Mouse (Mus musculus) MEL (cell line): Measurements from ENCODE around the gene Chd9. TPM values are rescaled to one million over a fixed set of nuclear protein-coding genes. Genes with fewer than 3 reads are reported as not detected.
A peak's percentile ranks its signal among the peaks of the same experiment; 100 is the strongest.

Source experiments
- DNase-seq: peaks from one replicate; pipeline ENCODE4 v3.0.0; 2011; ENCODE audit warnings: low read depth, low spot score
- H3K27ac ChIP-seq: 2 replicates; pipeline ENCODE4 v1.5.1; 2012; ENCODE audit warnings: low read depth, mild to moderate bottlenecking, control low read depth, low read length, moderate library complexity; ENCODE audit not compliant: control insufficient read depth
- H3K27me3 ChIP-seq, 2 experiments: fragments of 150-350 bp in 1 of 2; sonication (generic) in 1 of 2; 2 replicates each; pipeline ENCODE4 v1.6.1; 2012; ENCODE audit warnings: low read length in 2 of 2, mild to moderate bottlenecking in 2 of 2, improper control_type of control experiment in 1 of 2, moderate library complexity in 1 of 2; ENCODE audit not compliant: insufficient read depth in 2 of 2, control insufficient read depth in 1 of 2
- H3K36me3 ChIP-seq, 2 experiments: 2 replicates each; pipeline ENCODE4 v1.6.1; 2012 to 2014; ENCODE audit warnings: low read length in 2 of 2, improper control_type of control experiment in 1 of 2, inconsistent platforms in 1 of 2, mild to moderate bottlenecking in 1 of 2; ENCODE audit not compliant: insufficient read depth in 2 of 2, control insufficient read depth in 1 of 2
- H3K4me1 ChIP-seq, 2 experiments: fragments of 150-350 bp in 1 of 2; sonication (generic) in 1 of 2; 2 replicates each; pipeline ENCODE4 v1.6.1; 2012; ENCODE audit warnings: low read length in 2 of 2, improper control_type of control experiment in 1 of 2, mild to moderate bottlenecking in 1 of 2; ENCODE audit not compliant: insufficient read depth in 2 of 2, control insufficient read depth in 1 of 2
- H3K4me3 ChIP-seq, 2 experiments: fragments of 150-350 bp in 1 of 2; sonication (generic) in 1 of 2; 2 replicates each; pipeline ENCODE4 v1.5.1; 2012; ENCODE audit warnings: low read depth in 2 of 2, low read length in 2 of 2, mild to moderate bottlenecking in 2 of 2, moderate library complexity in 2 of 2, control low read depth in 1 of 2, improper control_type of control experiment in 1 of 2; ENCODE audit not compliant: control insufficient read depth in 1 of 2, insufficient read depth in 1 of 2
- H3K79me2 ChIP-seq: 2 replicates; pipeline ENCODE4 v1.6.1; 2012; ENCODE audit warnings: mild to moderate bottlenecking, low read length, moderate library complexity; ENCODE audit not compliant: control insufficient read depth, poor library complexity, insufficient read depth
- H3K9ac ChIP-seq: 2 replicates; pipeline ENCODE4 v1.6.1; 2012; ENCODE audit warnings: low read depth, mild to moderate bottlenecking, control low read depth, low read length, moderate library complexity; ENCODE audit not compliant: control insufficient read depth, poor library complexity, severe bottlenecking
- H3K9me3 ChIP-seq: fragments of 150-350 bp; sonication (generic); replicated peaks from 2 replicates; pipeline ENCODE4 v1.6.1; 2012; ENCODE audit warnings: mild to moderate bottlenecking, low read length, improper control_type of control experiment, moderate library complexity; ENCODE audit not compliant: insufficient read depth
- BHLHE40 ChIP-seq: IDR thresholded peaks from 2 replicates; pipeline ENCODE4 v1.6.1; 2012; ENCODE audit warnings: low read depth, mild to moderate bottlenecking, inconsistent platforms, low read length, improper control_type of control experiment, borderline replicate concordance
- CHD1 ChIP-seq: IDR thresholded peaks from 2 replicates; pipeline ENCODE4 v1.6.1; 2012; ENCODE audit warnings: low read depth, mild to moderate bottlenecking, inconsistent platforms, low read length, improper control_type of control experiment
- CTCF ChIP-seq, 3 experiments: IDR thresholded peaks in 2 of 3; conservative IDR thresholded peaks in 1 of 3; 2 replicates each; pipeline ENCODE4 v1.5.1; 2011 to 2012; ENCODE audit warnings: low read length in 3 of 3, low read depth in 2 of 3, mild to moderate bottlenecking in 2 of 3, improper control_type of control experiment in 1 of 3, inconsistent platforms in 1 of 3, mixed read lengths in 1 of 3, moderate library complexity in 1 of 3; ENCODE audit not compliant: control insufficient read depth in 1 of 3, insufficient read depth in 1 of 3, poor library complexity in 1 of 3, severe bottlenecking in 1 of 3
- E2F4 ChIP-seq: IDR thresholded peaks from 2 replicates; pipeline ENCODE4 v1.6.1; 2011; ENCODE audit warnings: low read depth, low read length, improper control_type of control experiment, borderline replicate concordance
- ELF1 ChIP-seq: IDR thresholded peaks from 2 replicates; pipeline ENCODE4 v1.6.1; 2014; ENCODE audit warnings: low read depth, mild to moderate bottlenecking, inconsistent platforms, low read length, improper control_type of control experiment, moderate library complexity
- EP300 ChIP-seq, 2 experiments: IDR thresholded peaks; 2 replicates each; pipeline ENCODE4 v1.6.1; 2011; ENCODE audit warnings: improper control_type of control experiment in 2 of 2, low read length in 2 of 2, low read depth in 1 of 2, mild to moderate bottlenecking in 1 of 2
- ETS1 ChIP-seq: IDR thresholded peaks from 2 replicates; pipeline ENCODE4 v1.6.1; 2012; ENCODE audit warnings: low read depth, mild to moderate bottlenecking, inconsistent platforms, low read length, improper control_type of control experiment, moderate library complexity
- GABPA ChIP-seq: IDR thresholded peaks from 2 replicates; pipeline ENCODE4 v1.6.1; 2012; ENCODE audit warnings: low read depth, mild to moderate bottlenecking, inconsistent platforms, low read length, improper control_type of control experiment, moderate library complexity
- HCFC1 ChIP-seq: IDR thresholded peaks from 2 replicates; pipeline ENCODE4 v1.6.1; 2012; ENCODE audit warnings: low read depth, mild to moderate bottlenecking, inconsistent platforms, low read length, improper control_type of control experiment, moderate library complexity
- JUND ChIP-seq: IDR thresholded peaks from 2 replicates; pipeline ENCODE4 v1.6.1; 2011; ENCODE audit warnings: low read depth, mild to moderate bottlenecking, improper control_type of control experiment, low read length
- KAT2A ChIP-seq: conservative IDR thresholded peaks from 2 replicates; pipeline ENCODE4 v1.6.1; 2012; ENCODE audit warnings: low read depth, low read length, improper control_type of control experiment, inconsistent platforms
- MAFK ChIP-seq: IDR thresholded peaks from 2 replicates; pipeline ENCODE4 v1.6.1; 2011; ENCODE audit warnings: low read depth, mild to moderate bottlenecking, low read length, improper control_type of control experiment, borderline replicate concordance
- MAX ChIP-seq: IDR thresholded peaks from 2 replicates; pipeline ENCODE4 v1.6.1; 2011; ENCODE audit warnings: low read length, improper control_type of control experiment
- MAZ ChIP-seq: IDR thresholded peaks from 2 replicates; pipeline ENCODE4 v1.6.1; 2012; ENCODE audit warnings: low read depth, mild to moderate bottlenecking, inconsistent platforms, low read length, improper control_type of control experiment
- MEF2A ChIP-seq: IDR thresholded peaks from 2 replicates; pipeline ENCODE4 v1.6.1; 2014; ENCODE audit warnings: low read depth, mild to moderate bottlenecking, inconsistent platforms, low read length, improper control_type of control experiment; ENCODE audit not compliant: poor library complexity, insufficient replicate concordance, severe bottlenecking; ENCODE audit errors: extremely low read depth
- MXI1 ChIP-seq: IDR thresholded peaks from 2 replicates; pipeline ENCODE4 v1.6.1; 2011; ENCODE audit warnings: mild to moderate bottlenecking, low read depth, low read length, improper control_type of control experiment
- MYC ChIP-seq: IDR thresholded peaks from 2 replicates; pipeline ENCODE4 v1.6.1; 2011; ENCODE audit warnings: low read depth, mild to moderate bottlenecking, low read length, improper control_type of control experiment, moderate library complexity
- NELFE ChIP-seq: IDR thresholded peaks from 2 replicates; pipeline ENCODE4 v1.6.1; 2011; ENCODE audit warnings: low read depth, low read length, improper control_type of control experiment
- NRF1 ChIP-seq: IDR thresholded peaks from 2 replicates; pipeline ENCODE4 v1.6.1; 2014; ENCODE audit warnings: low read depth, mild to moderate bottlenecking, inconsistent platforms, low read length, improper control_type of control experiment, moderate library complexity; ENCODE audit not compliant: poor library complexity, insufficient read depth, severe bottlenecking
- POLR2A ChIP-seq, 2 experiments: IDR thresholded peaks; 2 replicates each; pipeline ENCODE4 v1.6.1; 2011 to 2012; ENCODE audit warnings: low read length in 2 of 2, mild to moderate bottlenecking in 2 of 2, control low read depth in 1 of 2, improper control_type of control experiment in 1 of 2, low read depth in 1 of 2, moderate library complexity in 1 of 2; ENCODE audit not compliant: control insufficient read depth in 1 of 2, insufficient read depth in 1 of 2, poor library complexity in 1 of 2
- POLR2AphosphoS2 ChIP-seq: IDR thresholded peaks from 2 replicates; pipeline ENCODE4 v1.6.1; 2011; ENCODE audit warnings: low read length, improper control_type of control experiment
- RAD21 ChIP-seq: IDR thresholded peaks from 2 replicates; pipeline ENCODE4 v1.6.1; 2011; ENCODE audit warnings: mild to moderate bottlenecking, low read depth, low read length, improper control_type of control experiment
- RCOR1 ChIP-seq: IDR thresholded peaks from 2 replicates; pipeline ENCODE4 v1.6.1; 2012; ENCODE audit warnings: low read depth, mild to moderate bottlenecking, inconsistent platforms, low read length, improper control_type of control experiment
- SIN3A ChIP-seq: IDR thresholded peaks from 2 replicates; pipeline ENCODE4 v1.6.1; 2012; ENCODE audit warnings: low read length, improper control_type of control experiment, inconsistent platforms
- SMC3 ChIP-seq: IDR thresholded peaks from 2 replicates; pipeline ENCODE4 v1.6.1; 2011; ENCODE audit warnings: low read depth, low read length, improper control_type of control experiment
- TAL1 ChIP-seq: IDR thresholded peaks from 2 replicates; pipeline ENCODE4 v1.6.1; 2012; ENCODE audit warnings: mild to moderate bottlenecking, inconsistent platforms, low read length, moderate library complexity, mixed read lengths
- TBP ChIP-seq: IDR thresholded peaks from 2 replicates; pipeline ENCODE4 v1.8.0; 2011; ENCODE audit warnings: low read depth, low read length, improper control_type of control experiment
- TCF12 ChIP-seq: IDR thresholded peaks from 2 replicates; pipeline ENCODE4 v1.6.1; 2014; ENCODE audit warnings: low read depth, mild to moderate bottlenecking, inconsistent platforms, low read length, improper control_type of control experiment, moderate library complexity
- USF1 ChIP-seq: IDR thresholded peaks from 2 replicates; pipeline ENCODE4 v1.6.1; 2014; ENCODE audit warnings: low read depth, mild to moderate bottlenecking, inconsistent platforms, low read length, improper control_type of control experiment, moderate library complexity
- USF2 ChIP-seq, 2 experiments: IDR thresholded peaks; 2 replicates each; pipeline ENCODE4 v1.6.1; 2011 to 2012; ENCODE audit warnings: improper control_type of control experiment in 2 of 2, low read length in 2 of 2, borderline replicate concordance in 1 of 2, inconsistent platforms in 1 of 2, low read depth in 1 of 2, mild to moderate bottlenecking in 1 of 2; ENCODE audit not compliant: insufficient read depth in 1 of 2
- ZC3H11A ChIP-seq: IDR thresholded peaks from 2 replicates; pipeline ENCODE4 v1.6.1; 2012; ENCODE audit warnings: low read depth, mild to moderate bottlenecking, inconsistent platforms, low read length, improper control_type of control experiment
- ZKSCAN1 ChIP-seq: IDR thresholded peaks from 2 replicates; pipeline ENCODE4 v1.6.1; 2012; ENCODE audit warnings: low read depth, mild to moderate bottlenecking, inconsistent platforms, low read length, improper control_type of control experiment, moderate library complexity
- ZMIZ1 ChIP-seq: IDR thresholded peaks from 2 replicates; pipeline ENCODE4 v1.6.1; 2012; ENCODE audit warnings: low read depth, mild to moderate bottlenecking, inconsistent platforms, low read length, improper control_type of control experiment, moderate library complexity
- ZNF384 ChIP-seq: IDR thresholded peaks from 2 replicates; pipeline ENCODE4 v1.6.1; 2012; ENCODE audit warnings: low read depth, mild to moderate bottlenecking, inconsistent platforms, low read length, improper control_type of control experiment
- polyA plus RNA-seq, 2 experiments: library from polyadenylated mRNA; stranded (reverse) in 1 of 2; unstranded in 1 of 2; fragments of >175 nt in 1 of 2; fragments of >200 nt in 1 of 2; gene quantifications; 2 replicates each; pipeline versions ENCODE4 v1.2.1 to v1.2.4; 2012; ENCODE audit warnings: low replicate concordance in 2 of 2, low read depth in 1 of 2; ENCODE audit not compliant: insufficient read length in 2 of 2, insufficient read depth in 1 of 2, missing spikeins in 1 of 2
- total RNA-seq: library from RNA; depleted of rRNA; stranded (reverse); fragments of 300-350 nt; gene quantifications from 2 replicates; pipeline ENCODE4 v1.2.3, GENCODE M21; 2012; rRNA removed

Chd9 gene
- total RNA-seq (5.9 and 7.9 TPM in 2 replicates), polyA plus RNA-seq (10 to 100 TPM; 40.3 to 87.4 TPM)

- no peaks in the 10 kb centered on the region; the same call in 1 of the 2 replicates for H3K79me2 ChIP-seq
- H3K27me3 ChIP-seq: no peaks in the 10 kb centered on the region
- H3K27ac ChIP-seq: no peak within 1 kb of the TSS
- H3K36me3 ChIP-seq: peaks cover 0 to 5% of the 10 kb centered on the region in 2 experiments; a peak in 2 of 4 replicates
- peak within 1 kb of the TSS; percentile 71 for H3K9ac ChIP-seq
- H3K4me1 ChIP-seq: peaks cover 0 to 8% of the 10 kb centered on the region in 2 experiments; a peak in 2 of 4 replicates
- peak; percentile 94 for DNase-seq
- no peaks in the 10 kb centered on the region for H3K9me3 ChIP-seq
- H3K4me3 ChIP-seq: peak within 1 kb of the TSS; percentile 66 to 68
- TF ChIP-seq TAL1 (no peak), MAFK (no peak), USF1 (no peak), ZKSCAN1 (no peak), MAX (no peak), ELF1 (peak; percentile 65; the same call in 1 of the 2 replicates), EP300 (IDR thresholded peaks at IDR 0.05; ENCODE audit: low read depth in 1 of 2, low read length in 2 of 2) (no peak), E2F4 (no peak), KAT2A (no peak), TBP (peak; percentile 46; the same call in 1 of the 2 replicates), CTCF (IDR thresholded peaks at IDR 0.05 in 2 of 3, conservative IDR thresholded peaks at IDR 0.05 in 1 of 3; ENCODE audit: control insufficient read depth in 1 of 3, insufficient read depth in 1 of 3, low read depth in 2 of 3, low read length in 3 of 3, poor library complexity in 1 of 3, severe bottlenecking in 1 of 3) (peak; percentile 70 to 99 (median 98); a peak in 5 of 6 replicates), USF2 (IDR thresholded peaks at IDR 0.05; ENCODE audit: borderline replicate concordance in 1 of 2, insufficient read depth in 1 of 2, low read depth in 1 of 2, low read length in 2 of 2) (no peak), ZMIZ1 (no peak), ZC3H11A (peak; percentile 94), RAD21 (peak; percentile 95), SIN3A (peak; percentile 71; the same call in 1 of the 2 replicates), SMC3 (peak; percentile 96), GABPA (no peak), BHLHE40 (no peak), ZNF384 (no peak), MEF2A (no peak), POLR2AphosphoS2 (no peak), POLR2A (IDR thresholded peaks at IDR 0.05; ENCODE audit: control insufficient read depth in 1 of 2, insufficient read depth in 1 of 2, low read depth in 1 of 2, low read length in 2 of 2, poor library complexity in 1 of 2) (peak; percentile 27 to 33; a peak in 1 of 4 replicates), JUND (no peak), TCF12 (no peak), HCFC1 (peak; percentile 25; the same call in 1 of the 2 replicates), MYC (no peak; the same call in 1 of the 2 replicates), ETS1 (no peak; the same call in 1 of the 2 replicates), MAZ (peak; percentile 76; the same call in 1 of the 2 replicates), RCOR1 (no peak), NELFE (peak; percentile 57; the same call in 1 of the 2 replicates), CHD1 (no peak), MXI1 (no peak), NRF1 (no peak)
Measured at GRCm38 (mm10) chr8:90828181-90828986, at the start of gene Chd9. TSS of gene Chd9 (plus strand) at chr8:90828352.
